Mouse (Mus musculus) layer of hippocampus, postnatal 36 days (tissue): Measurements from ENCODE around the gene Eef1a1. TPM values are rescaled to one million over a fixed set of nuclear protein-coding genes. Genes with fewer than 3 reads are reported as not detected.
"Not testable (repeated sequence)": the region's sequence is repeated elsewhere in the genome, so short reads cannot be mapped to it uniquely, and the experiment has no call there.

Experiments
- DNase-seq, 2 experiments: peaks; one replicate each; pipeline ENCODE4 v3.0.0; 2022
- total RNA-seq, 2 experiments: library from RNA; stranded (reverse); gene quantifications; 2 replicates each; pipeline ENCODE4 v1.2.3; 2021

Gene Eef1a1
- total RNA-seq: 1,000 to 10,000 TPM; 2,932 to 3,031 TPM

GRCm38 (mm10) chr9:78488890-78489420 lies at the start of gene Eef1a1:
Gene Eef1a1 (minus strand): TSS chr9:78489151.
- DNase-seq: no peak

- DNase-seq: no peak
Measured at GRCm38 (mm10) chr9:78538421-78538820, 49.5 kb upstream of the Eef1a1 start.

- peak; percentile 19 to 23 for DNase-seq
Measured at GRCm38 (mm10) chr9:78537154-78537873, 48.4 kb upstream of the Eef1a1 start.

- no peak for DNase-seq
Measured at GRCm38 (mm10) chr9:78534606-78535005, 45.7 kb upstream of the Eef1a1 start.

- DNase-seq: no peak
Measured at GRCm38 (mm10) chr9:78533296-78533935, 44.5 kb upstream of the Eef1a1 start.

GRCm38 (mm10) chr9:78532341-78532819 lies 43.4 kb upstream of the Eef1a1 start:
- DNase-seq: no peak

- no peak for DNase-seq
Measured at GRCm38 (mm10) chr9:78531816-78532215, 42.9 kb upstream of the Eef1a1 start.

- DNase-seq: peak; percentile 70 to 73
Measured at GRCm38 (mm10) chr9:78527767-78528381, 38.9 kb upstream of the Eef1a1 start.

GRCm38 (mm10) chr9:78527301-78527761 lies 38.4 kb upstream of the Eef1a1 start:
- peak; percentile 41 to 43 for DNase-seq

- DNase-seq: no peak
Measured at GRCm38 (mm10) chr9:78526206-78526605, 37.3 kb upstream of the Eef1a1 start.

GRCm38 (mm10) chr9:78525451-78526135 lies 36.6 kb upstream of the Eef1a1 start:
- DNase-seq: no peak

- no peak for DNase-seq
Measured at GRCm38 (mm10) chr9:78521689-78522088, 32.7 kb upstream of the Eef1a1 start.

- DNase-seq: peak in 1 of 2 experiments; percentile 18
Measured at GRCm38 (mm10) chr9:78520780-78521601, 32.0 kb upstream of the Eef1a1 start.

GRCm38 (mm10) chr9:78520127-78520779 lies 31.3 kb upstream of the Eef1a1 start:
- DNase-seq: no peak

GRCm38 (mm10) chr9:78517237-78517636 lies 28.3 kb upstream of the Eef1a1 start:
- DNase-seq: not testable (repeated sequence)

GRCm38 (mm10) chr9:78516125-78516524 lies 27.2 kb upstream of the Eef1a1 start:
- DNase-seq: no peak

GRCm38 (mm10) chr9:78514681-78515080 lies 25.7 kb upstream of the Eef1a1 start:
- no peak for DNase-seq

- no peak for DNase-seq
Measured at GRCm38 (mm10) chr9:78513776-78514500, 25.0 kb upstream of the Eef1a1 start.

- no peak for DNase-seq
Measured at GRCm38 (mm10) chr9:78511705-78512104, 22.8 kb upstream of the Eef1a1 start.

- DNase-seq: no peak
Measured at GRCm38 (mm10) chr9:78508106-78508786, 19.3 kb upstream of the Eef1a1 start.
